Mouse (Mus musculus) regulatory T cell (primary cell): ENCODE measurements around the gene Aldh4a1.

Experiments used
- in situ Hi-C: fragments of 300-600 bp; cut with MboI, MseI; formaldehyde crosslinking; loops from one replicate; pipeline ENCODE4 v1.15.1; 2025; ENCODE audit warnings: high pct_unique_total_duplicates

Aldh4a1 gene

DNA sequence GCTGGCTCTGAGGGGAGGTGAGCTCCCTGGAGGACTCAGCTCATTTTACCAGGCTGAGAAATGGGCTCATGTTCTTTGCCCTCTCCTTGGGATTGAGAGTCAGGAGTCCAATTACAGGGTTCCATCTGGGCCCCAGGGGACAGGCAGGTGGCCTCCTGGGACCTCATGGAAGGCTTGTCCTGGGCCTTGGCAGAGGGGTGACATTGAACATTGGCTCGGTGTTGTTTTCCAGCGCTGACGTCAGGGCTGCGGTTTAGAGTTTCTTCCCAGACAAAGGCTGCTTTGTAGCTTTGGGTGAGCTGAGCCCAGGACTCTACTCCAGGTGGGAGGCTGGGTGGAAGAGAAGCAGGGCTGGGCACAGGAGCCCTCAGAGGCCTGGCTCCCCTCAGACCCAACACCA is 34.9 kb upstream of the Aldh4a1 start:
- in situ Hi-C loops, result loop anchor here (25.0 kb wide), 1 partner anchor 1375 kb away; the partner anchor contains the start of gene Sdhb

DNA sequence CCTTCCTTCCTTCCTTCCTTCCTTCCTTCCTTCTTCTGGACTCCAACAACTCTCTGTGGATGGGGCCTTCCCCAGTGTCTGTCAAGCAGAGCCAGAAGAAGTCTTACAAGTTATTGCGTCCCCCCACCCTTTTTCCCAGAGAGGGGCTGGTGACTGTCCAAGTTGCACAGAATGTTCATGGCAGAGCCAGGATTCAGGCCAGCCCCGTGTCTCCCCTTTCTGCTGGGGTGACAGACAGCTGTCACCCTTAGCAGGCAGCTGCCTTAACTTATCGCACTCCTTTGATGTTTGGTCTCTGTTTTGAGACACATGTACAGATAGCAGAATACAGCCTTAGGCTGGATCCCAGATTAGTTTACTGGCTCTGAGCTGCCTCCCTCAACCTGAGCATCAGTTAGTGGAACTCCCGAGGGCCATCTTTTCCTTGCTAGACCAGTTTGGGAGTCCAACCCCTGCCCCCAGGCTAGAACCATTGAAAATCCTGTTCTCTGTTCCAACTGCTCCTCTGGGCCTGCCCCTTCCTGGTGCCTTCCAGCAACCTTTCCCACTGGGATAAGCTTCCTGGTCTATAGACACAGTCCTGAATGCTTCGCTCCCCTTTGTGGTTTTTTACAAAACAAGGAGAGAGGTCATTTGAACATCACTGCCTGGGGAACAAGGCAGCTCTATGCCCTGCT is 33.2 kb upstream of the Aldh4a1 start:
- in situ Hi-C loops, result loop anchor here (25.0 kb wide), 1 partner anchor 1373 kb away; the partner anchor contains the start of gene Sdhb

DNA sequence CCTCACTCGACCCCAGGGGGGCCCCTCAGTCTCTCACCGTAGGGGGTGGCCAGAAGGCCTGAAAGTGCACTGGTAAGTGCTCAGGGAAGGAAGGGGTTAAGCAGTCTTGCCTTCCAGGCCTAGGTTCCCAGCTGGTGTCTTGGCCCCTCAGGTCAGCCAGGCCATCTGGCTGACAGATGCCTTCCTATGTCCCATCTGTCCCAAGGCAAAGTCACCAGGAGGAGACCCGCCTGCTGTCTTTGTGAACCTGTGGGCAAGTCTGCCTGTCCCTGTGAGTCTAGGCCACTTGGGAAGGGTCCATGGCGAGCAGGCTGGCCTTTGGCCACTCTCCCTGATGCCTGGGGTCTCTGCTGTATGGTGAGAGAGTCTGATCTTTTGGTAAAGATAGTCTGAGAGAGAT is 32.2 kb upstream of the Aldh4a1 start:
- in situ Hi-C loops, result loop anchor here (25.0 kb wide), 1 partner anchor 1372 kb away; the partner anchor contains the start of gene Sdhb

DNA sequence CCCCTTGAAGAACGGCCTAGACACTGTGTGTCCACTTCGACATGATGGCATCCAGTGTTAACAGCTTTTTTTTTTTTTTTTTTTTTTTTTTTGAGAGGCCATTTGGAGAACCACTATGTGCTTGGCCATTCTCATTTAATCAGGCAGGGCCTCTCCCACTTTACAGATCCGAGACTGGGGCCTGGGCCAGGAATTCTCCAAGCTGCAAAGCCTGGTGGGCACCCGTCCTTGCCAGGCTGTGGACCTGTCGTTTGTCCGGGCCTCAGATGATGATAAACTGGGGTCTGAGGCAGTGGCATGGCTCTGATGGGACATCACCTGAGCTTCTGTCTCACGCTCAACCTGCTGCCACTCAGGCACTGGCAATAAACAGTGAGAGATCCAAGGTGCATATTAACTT is 29.8 kb upstream of the Aldh4a1 start:
- in situ Hi-C loops, result loop anchor here (25.0 kb wide), 1 partner anchor 1369 kb away; the partner anchor contains the start of gene Sdhb

DNA sequence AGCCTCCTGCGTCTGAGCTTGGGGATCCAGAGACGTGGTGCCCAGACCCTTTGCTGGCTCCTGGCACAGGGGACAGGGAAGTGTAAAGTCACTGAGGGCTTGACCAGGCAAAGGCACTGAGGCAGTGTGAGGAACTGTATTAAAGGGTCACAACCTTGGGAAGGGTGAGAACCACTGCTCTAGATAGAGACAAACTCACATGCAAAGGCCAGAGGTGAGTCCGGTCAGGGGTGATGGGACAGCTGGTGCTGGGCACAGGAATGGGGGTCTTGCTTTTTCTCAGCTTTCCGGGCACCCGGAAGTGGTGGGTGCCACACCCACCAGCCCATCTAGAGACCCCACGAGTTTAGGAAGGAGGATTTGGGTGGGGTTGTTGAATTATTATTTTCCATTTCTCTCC is 29.3 kb upstream of the Aldh4a1 start:
- in situ Hi-C loops, result loop anchor here (25.0 kb wide), 1 partner anchor 1369 kb away; the partner anchor contains the start of gene Sdhb

DNA sequence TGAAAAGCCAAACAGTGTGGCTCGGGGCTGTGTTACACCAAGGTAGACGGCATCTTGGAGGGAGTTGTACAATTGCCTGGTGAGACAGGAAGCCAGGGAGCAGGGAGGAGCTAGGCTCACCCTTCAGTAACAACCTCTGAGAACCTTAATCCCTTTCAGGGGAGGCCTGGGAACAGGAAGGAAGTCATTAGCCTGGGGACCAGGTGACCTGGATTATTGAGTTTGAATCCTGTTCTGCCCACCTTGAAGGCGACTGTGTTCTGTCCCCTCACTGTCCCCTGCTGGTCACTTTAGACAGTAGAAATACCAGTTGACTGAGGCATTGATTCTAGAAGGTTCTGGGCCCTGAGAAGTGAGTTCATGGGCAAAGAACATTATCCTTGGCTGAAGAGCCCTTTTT is 28.6 kb upstream of the Aldh4a1 start:
- in situ Hi-C loops, result loop anchor here (25.0 kb wide), 1 partner anchor 1368 kb away; the partner anchor contains the start of gene Sdhb

DNA sequence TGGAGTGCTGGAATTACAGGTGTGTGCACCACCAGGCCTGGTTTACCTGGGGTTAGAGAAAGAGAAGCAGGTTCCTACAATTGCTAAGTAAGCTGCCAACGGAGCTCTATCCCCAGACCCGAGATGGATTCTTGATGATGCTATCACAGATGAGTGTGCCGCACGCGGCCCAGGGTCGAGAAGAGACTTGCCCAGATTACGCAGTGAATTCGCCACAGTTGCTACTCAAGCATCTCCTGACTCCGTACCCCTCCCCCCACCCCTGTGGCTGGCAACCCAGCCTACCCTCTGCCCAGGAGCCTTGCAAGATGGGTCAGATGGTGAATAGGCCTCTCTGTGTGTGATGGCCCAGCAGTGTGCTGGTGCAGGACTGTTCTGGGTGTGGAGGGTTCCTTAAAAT is 26.0 kb upstream of the Aldh4a1 start:
- in situ Hi-C loops, result loop anchor here (25.0 kb wide), 1 partner anchor 1366 kb away; the partner anchor contains the start of gene Sdhb

DNA sequence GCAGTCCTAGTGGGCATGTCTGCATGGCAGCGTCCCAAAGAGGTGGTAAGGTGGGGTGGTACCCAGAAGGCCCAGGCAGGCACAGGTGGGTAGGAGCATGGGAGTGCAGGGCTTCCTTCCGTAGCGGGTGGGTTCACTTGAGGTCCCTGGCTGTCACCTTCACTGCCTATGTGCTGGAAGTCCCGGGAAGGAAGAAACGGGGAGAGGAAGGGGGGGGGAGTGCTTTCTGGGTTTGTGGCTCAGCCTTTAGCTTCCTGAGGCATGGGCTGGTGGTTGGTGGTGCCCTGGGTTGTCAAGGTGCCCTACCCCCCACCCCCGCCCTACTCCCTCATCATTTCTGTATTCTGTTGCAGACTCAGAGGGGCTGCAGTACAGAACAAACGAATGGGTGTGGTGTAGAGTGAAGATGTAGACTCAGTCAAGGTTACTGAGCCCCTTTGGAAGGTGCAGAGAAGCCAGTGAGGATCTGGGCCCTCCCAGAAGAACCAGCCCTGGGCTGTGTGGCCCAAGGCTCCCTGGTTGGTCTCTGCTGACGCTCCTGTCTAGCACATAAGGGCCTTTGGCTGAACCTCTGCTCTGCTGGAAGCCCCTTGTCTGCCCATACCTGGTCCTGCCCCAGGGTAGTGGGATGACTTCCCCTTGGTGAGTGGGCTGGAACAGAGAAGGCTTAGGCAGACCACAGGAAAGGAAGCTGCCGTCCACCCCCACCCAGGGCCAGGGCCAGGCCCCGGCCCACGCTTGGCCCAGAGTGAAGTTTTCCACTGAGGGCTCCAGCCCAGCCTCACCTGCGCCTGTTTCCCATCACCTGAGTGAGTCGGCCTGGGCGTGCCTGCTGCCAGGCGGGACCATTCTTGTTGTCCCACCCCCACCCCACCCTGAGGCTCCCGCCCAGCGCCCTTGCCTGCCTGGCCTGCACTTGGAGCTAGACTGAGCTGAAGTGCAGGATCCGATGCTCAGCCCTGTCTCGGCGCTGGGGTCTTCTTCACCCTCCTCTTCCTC is 25.1 kb upstream of the Aldh4a1 start:
- in situ Hi-C loops, result loop anchor here (25.0 kb wide), 1 partner anchor 1365 kb away; the partner anchor contains the start of gene Sdhb

DNA sequence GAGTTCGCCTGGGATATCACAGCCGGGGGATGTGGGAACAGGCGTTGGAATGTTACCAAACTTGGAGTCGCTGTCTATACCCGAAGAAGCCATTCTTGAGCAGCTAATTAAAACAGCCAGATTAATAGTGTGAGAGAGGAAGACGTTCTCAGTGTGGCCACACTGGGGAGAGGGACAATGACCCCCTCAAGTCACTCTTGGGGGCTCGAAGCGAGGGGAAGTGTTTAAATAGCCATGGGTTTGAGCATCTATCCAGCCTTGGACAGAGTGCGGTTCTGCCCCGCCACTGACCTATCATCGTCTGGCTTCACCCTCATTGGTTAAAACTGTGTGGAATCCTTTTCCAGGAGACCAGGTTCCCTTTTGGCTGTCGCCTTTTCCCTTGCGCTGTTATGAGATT is 24.3 kb upstream of the Aldh4a1 start:
- in situ Hi-C loops, result loop anchor here (25.0 kb wide), 1 partner anchor 1364 kb away; the partner anchor contains the start of gene Sdhb

DNA sequence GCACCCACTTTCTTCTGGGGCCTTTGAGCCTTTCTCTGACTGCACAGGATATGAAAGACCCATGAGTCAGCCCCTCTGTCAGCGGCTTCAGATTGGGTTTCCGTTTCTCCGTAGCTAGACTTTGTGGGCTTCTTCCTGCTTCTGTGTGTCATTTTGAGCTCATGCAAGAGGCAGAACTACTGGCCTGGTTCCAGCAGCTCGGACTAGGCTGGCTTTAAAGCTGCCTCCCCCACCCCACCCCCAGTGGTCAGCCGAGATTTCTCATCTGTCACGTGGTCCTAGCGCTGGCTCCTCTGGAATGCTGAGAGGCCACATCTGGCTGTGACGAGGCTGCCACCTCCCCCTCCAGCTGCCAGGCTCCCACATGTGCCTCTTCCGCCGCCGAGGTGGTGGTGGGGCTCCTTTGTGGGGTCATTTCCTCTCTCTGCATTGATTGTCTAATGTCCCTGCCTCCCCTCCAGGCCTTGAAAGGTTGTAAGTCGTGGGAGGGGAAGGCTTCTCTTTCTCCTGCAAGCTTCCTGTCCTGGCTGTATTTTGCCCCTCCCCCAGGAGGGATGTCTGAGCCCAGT is 23.6 kb upstream of the Aldh4a1 start:
- in situ Hi-C loops, result loop anchor here (25.0 kb wide), 1 partner anchor 1363 kb away; the partner anchor contains the start of gene Sdhb

DNA sequence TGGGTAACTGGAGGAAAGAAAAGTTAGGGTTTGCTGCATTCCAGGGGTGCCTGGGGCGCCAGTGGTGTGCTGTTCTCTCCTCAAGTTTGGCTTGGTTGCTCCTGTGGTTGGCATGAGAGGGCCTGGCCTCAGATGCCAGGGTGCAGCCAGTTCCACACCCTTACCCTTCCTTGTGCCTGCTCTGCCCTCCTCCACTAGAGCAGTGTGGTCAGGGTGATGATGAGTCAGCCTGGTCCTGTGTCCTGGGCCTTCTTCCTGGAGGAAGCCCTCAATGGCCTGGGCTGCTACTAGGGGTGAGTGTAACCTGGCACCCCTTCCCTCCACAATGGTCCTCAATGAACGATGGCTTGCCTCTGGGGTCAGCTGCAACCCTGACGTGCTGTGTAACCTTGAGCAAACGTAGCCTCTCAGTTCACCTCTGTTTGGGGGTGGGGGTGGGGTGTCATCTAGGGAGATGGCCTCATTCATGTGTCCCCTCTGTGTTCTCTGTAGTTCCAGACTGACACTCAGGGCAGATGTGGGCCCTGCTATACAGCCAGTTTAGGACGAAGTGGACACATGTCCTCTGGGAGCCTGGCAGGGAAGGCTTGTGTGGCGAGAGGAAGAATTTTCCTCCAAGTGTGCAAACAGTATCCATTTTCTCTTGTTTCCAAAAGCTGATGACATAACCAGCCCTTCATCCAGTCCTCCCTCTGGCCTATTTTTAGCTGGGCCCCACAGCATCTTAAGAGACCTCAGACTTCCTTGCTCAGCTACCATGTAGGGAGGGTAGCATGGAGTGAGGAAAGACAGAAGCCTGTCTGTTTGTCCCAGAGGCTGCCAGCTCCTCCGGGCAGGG is 20.9 kb upstream of the Aldh4a1 start:
- in situ Hi-C loops, result no loop called here

DNA sequence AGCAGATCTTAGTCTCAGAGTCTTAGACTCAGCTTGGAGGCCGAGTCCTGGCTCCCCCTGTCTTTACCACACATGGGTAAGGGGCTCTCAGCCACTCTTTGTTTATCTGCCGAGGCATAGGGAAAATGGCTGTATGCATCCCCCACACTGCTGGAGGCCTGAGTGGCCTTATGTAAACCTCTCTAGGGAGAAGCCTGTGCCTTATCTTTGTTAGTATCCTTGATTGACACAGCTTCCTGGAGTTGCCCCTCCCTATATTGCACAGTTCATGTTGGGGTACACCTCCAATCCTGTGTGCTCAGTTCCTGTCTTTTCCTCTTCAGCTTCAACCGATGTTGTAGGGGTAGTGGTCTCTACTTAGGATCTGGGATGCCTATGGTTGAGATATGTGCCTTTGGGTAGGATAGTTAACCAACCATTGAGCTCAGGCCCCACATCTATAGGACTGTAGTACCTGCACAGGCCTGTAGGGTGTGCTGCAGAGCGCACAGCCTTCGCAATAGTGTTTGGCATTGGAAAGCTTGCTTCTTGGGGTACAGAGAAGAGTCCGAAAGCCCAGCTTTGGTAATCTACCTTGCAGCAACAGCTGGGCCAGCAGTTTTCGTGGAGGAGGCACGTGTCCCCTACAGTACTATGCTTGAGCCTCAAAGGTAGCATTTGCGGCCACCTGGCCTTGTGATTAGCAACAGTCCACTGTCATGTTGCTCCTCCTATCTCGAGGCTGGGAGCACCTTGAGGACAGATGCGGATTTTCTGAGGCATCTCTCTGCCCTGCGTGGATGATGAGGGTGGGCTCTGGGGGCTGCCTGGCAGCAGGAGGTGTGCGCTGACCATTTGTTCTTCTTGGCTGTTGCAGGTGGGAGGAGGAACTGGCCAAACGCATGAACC is 20.1 kb upstream of the Aldh4a1 start, which contains the start of gene Gm21969:
Gene Gm21969 (plus strand): TSS at position 830 of the 888 bp plus-strand sequence.
- in situ Hi-C loops, result no loop called here

DNA sequence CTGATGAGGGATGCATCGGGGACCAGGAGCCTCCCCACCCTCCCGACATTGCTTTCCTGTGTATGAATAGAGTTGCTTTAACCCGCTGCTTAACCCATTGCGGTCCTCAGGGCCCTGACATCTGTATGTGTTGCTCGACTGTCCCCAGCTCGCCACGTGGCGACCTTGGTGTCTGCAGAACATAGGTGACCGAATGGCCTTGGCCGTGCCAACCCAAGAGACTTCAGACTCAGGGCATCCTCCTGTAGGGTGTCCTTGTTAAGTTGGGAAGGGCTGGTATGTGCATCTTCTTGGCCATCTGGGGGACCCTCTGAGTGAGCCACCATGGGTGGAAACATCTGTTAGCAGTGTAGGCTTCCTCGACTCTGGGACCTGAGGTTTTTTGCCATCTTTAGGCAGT is 17.4 kb upstream of the Aldh4a1 start:
- in situ Hi-C loops, result no loop called here

DNA sequence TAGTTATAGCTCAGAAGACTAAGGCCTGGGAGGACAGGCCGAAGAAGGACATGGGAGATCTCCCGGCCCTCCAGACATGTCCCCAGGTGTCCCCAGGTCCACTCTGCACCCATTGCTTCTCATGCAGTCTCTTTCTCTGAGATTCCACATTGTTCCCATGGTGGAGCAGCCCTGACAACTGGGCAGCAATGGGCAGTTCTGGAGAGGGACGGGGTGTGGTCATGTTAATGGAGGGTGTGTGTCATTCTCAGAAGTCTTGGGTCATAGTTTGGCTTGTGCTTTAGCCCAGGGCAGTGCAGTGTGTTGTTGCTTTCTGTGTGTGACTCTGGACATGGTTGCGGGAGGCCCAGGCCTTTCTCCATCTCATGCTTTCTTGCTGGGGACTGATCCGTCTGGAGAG is 15.9 kb upstream of the Aldh4a1 start:
- in situ Hi-C loops, result no loop called here

DNA sequence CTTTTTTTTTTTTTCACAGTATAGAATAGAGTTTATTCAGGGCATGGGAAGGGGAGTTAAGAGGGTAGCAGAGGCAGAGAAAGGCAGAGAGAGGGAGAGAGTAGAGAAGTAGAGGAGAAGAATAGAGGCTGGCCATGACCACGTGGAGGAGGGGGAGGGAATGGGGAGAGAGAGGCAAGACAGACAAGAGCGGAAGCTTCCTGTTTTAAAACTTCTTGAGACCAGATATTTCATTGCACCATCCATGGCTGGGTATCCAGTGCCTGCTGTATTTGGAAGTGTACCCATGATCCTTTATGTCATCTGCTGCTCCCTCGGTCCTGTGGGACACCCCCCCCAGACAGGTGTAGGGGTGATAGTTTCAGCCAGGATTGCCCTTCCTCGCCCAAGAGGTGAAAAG is 13.7 kb upstream of the Aldh4a1 start:
- in situ Hi-C loops, result no loop called here

DNA sequence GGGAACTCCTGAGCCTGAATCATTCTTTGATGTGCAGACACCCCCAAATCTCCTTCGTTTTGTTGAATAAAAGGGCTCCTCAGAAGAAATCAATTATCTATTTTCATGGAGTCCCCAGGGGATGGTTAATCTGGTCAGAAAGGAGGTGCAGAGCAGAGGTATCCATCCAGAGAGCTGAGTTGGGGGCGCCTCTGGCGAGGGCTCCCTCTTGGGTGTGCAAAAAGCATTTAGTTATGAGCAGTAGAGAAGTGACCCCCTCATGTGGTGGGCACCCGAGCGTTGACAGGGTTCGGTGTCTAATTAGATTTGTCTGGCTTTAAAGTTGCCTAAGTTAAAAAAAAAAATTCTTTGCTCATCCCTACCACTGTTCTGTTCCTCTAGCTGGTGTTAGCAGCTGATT is 11.7 kb upstream of the Aldh4a1 start:
- in situ Hi-C loops, result loop anchor here (5.0 kb wide), 1 partner anchor 39 kb away; no protein-coding TSS in a partner anchor

DNA sequence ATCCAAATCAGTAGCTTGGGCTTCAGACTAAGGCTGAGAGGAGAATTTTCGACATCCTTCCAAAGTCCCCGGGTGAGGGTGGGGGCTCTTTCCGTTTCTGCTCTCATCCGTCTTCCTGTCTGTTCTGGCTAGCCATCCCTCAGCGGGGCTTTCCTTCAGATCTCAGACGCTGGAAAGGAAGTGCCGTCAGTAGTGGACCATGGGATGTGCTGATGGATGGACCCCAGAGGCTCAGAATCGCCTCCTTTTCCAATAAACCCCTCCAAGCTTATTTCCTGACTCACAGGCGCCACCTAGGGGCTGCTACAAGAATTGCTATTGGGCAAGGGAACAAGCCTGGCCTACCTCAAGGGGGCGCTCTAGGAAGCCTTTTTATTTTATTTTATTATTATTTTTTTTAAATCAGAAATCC is 11.1 kb upstream of the Aldh4a1 start:
- in situ Hi-C loops, result loop anchor here (5.0 kb wide), 1 partner anchor 39 kb away; no protein-coding TSS in a partner anchor

DNA sequence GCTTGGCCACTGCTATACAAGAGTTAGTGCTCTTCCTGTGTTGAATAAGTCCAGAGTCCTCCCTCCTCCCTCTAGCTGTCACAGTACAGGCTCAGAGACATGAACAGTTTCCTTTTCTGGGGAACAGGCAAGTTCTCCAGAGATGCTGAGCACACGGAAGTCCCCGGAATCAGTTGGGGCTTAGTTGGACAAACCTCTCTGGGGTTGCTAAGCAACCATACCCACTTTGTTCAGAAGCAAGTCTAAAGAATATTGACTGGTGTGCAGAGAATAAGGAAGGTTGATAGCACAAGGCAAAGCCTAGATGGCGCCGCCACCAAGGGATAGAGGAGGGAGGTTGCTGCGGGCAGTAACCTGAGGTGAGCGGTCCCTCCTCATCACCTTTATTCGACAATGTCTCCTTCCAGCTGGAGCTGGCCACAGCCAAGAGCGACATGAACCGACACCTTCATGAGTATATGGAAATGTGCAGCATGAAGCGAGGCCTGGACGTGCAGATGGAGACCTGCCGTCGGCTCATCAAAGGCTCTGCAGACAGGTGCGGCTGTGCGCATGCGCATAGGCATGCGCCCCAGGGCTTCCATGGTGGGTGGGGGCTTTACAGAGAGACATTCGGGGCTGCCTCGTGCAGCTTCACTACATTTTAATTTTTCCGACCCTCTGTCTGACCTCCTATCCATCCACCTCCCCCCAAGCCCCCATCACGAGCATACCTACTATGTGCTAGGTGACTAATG is 8.0 kb upstream of the Aldh4a1 start:
- in situ Hi-C loops, result loop anchor here (5.0 kb wide), 1 partner anchor 42 kb away; no protein-coding TSS in a partner anchor
